Mouse (Mus musculus): ENCODE results near the gene Hmgcr.

- TF ChIP-seq CTCF (IDR thresholded peaks at IDR 0.05; ENCODE audit: low read depth) (no peak), EP300 (IDR thresholded peaks at IDR 0.05; ENCODE audit: low read depth) (no peak)
Observed at GRCm38 (mm10) chr13:96681088-96681620, 10.4 kb upstream of the Hmgcr start.
